Comparison of ENCODE assay signal across 7 mouse cellular contexts in the genomic region with DNA sequence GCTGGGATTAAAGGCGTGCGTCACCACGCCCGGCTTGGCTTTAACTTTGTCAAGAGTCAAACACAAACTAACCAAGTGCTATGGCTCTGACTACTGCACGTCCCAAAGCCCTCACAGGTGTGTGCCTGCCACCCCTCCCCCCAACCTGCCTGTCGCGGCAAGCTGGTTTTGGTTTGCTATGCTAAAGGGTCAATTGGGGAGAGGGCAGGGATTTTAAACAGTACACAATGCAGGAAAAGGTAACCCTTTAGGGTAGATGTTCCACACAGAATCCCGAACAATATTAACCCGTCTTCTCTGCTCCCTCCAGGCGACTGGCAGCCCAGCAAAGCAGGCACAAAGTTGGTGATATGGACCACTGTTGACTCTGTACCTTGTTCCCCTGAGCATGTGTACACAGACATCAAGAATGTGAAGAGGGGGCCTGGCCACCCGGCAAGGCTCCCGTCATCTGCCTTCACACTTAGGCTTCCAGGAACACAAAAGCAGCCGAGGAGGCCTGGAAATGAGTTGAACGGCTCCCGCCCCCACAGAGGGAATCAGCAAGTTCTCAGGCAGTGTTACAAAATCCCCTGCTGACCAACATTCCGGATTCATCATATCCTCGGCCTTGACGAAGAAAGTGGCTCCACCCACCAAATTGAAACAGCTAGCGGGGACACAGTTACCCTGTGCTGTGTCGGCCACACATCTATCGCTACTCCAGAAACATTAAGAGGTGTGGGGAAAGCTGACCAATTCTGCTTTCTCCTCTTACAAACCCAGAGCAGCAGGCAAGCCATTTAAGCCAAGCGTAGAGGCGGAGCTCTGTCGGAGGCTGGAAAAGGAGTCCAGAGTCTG. TPM values are rescaled to one million over a fixed set of nuclear protein-coding genes. Genes with fewer than 3 reads are reported as not detected.
DNase-seq lines count a peak whose midpoint lies in the region; ATAC-seq and TF ChIP-seq lines count a peak whose summit lies in the region.

No protein-coding gene starts in this region.

- H3K4me1 ChIP-seq in CH12.LX (ENCODE audit: control insufficient read depth in 1 of 2, insufficient read depth in 2 of 2): peaks cover 16 to 31% of the 10 kb centered on the region in 2 experiments
- peaks cover 28% of the 10 kb centered on the region for H3K4me1 ChIP-seq in forebrain, embryonic 12.5 days
- H3K4me1 ChIP-seq in hindbrain, embryonic 11.5 days (replicated peaks; ENCODE audit: control insufficient read depth, insufficient read depth, low read length): peaks cover 6% of the 10 kb centered on the region
- H3K4me1 ChIP-seq in limb, embryonic 14.5 days (ENCODE audit: control insufficient read depth, insufficient read depth, low read length): peaks cover 20% of the 10 kb centered on the region
- peaks cover 17% of the 10 kb centered on the region for H3K4me1 ChIP-seq in midbrain, embryonic 16.5 days (ENCODE audit: control insufficient read depth, insufficient read depth, low read length)
- no peaks in the 10 kb centered on the region; the same call in 1 of the 2 replicates for H3K4me1 ChIP-seq in cerebellum, adult 2 months (ENCODE audit: control insufficient read depth, insufficient read depth, low read length)

- H3K4me3 ChIP-seq in CH12.LX (replicated peaks in 1 of 3; ENCODE audit: low read depth in 2 of 3, low read length in 2 of 3, poor library complexity in 1 of 3): peak overlapping the region; percentile 68 to 80 (median 71)
- peak overlapping the region; percentile 0; the same call in 1 of the 2 replicates for H3K4me3 ChIP-seq in forebrain, embryonic 12.5 days (replicated peaks)
- no peak overlapping the region for H3K4me3 ChIP-seq in hindbrain, embryonic 11.5 days (ENCODE audit: low read depth, low read length)
- peak overlapping the region; percentile 53 for H3K4me3 ChIP-seq in limb, embryonic 14.5 days (replicated peaks; ENCODE audit: low read length)
- peak overlapping the region; percentile 4; the same call in 1 of the 2 replicates for H3K4me3 ChIP-seq in midbrain, embryonic 16.5 days (ENCODE audit: low read depth, low read length)
- H3K4me3 ChIP-seq in cerebellum, adult 2 months (replicated peaks; ENCODE audit: insufficient read depth, low read depth, low read length): no peak overlapping the region

- in situ Hi-C loops in CH12.LX (cut with MboI; ENCODE audit: low pct_ligation_motif_present, low pct_unique_long_range_greater_than_20kb, low sequenced_read_pairs): no loop called here

- peaks cover 29% of the 10 kb centered on the region for H3K27me3 ChIP-seq in CH12.LX (replicated peaks)
- H3K27me3 ChIP-seq in forebrain, embryonic 12.5 days: peaks cover 94% of the 10 kb centered on the region
- peaks cover 56% of the 10 kb centered on the region for H3K27me3 ChIP-seq in hindbrain, embryonic 11.5 days (ENCODE audit: control insufficient read depth, insufficient read depth, low read length)
- peaks cover 41% of the 10 kb centered on the region for H3K27me3 ChIP-seq in limb, embryonic 14.5 days (ENCODE audit: control insufficient read depth, insufficient read depth, low read length)
- peaks cover 63% of the 10 kb centered on the region for H3K27me3 ChIP-seq in midbrain, embryonic 16.5 days (ENCODE audit: control insufficient read depth, insufficient read depth, low read depth, low read length)
- H3K27me3 ChIP-seq in cerebellum, adult 2 months (ENCODE audit: control insufficient read depth, insufficient read depth, low read length): peaks cover 2% of the 10 kb centered on the region; the same call in 1 of the 2 replicates

- DNase-seq in CH12.LX (ENCODE audit: extremely low read depth): no peak
- peak; percentile 51 for DNase-seq in ZHBTc4 (ENCODE audit: low read depth, low spot score)
- DNase-seq in hindbrain, embryonic 11.5 days (ENCODE audit: low spot score): peak; percentile 58
- DNase-seq in limb, embryonic 14.5 days (ENCODE audit: low spot score): peak; percentile 26
- no peak for DNase-seq in cerebellum, adult 2 months

- peak overlapping the region; percentile 89 for H3K4me2 ChIP-seq in CH12.LX (ENCODE audit: insufficient read depth, low read depth, poor library complexity, severe bottlenecking)
- H3K4me2 ChIP-seq in forebrain, embryonic 12.5 days: peak overlapping the region; percentile 88
- H3K4me2 ChIP-seq in hindbrain, embryonic 11.5 days (replicated peaks; ENCODE audit: low read depth, low read length): peak overlapping the region; percentile 28
- peak overlapping the region; percentile 100 for H3K4me2 ChIP-seq in limb, embryonic 14.5 days (replicated peaks; ENCODE audit: low read depth, low read length, severe bottlenecking)
- H3K4me2 ChIP-seq in midbrain, embryonic 16.5 days (ENCODE audit: low read length): peak overlapping the region; percentile 23

- H3K9ac ChIP-seq in CH12.LX (ENCODE audit: insufficient read depth, low read depth): peak overlapping the region; percentile 76; the same call in 1 of the 2 replicates
- no peak overlapping the region for H3K9ac ChIP-seq in forebrain, embryonic 12.5 days
- H3K9ac ChIP-seq in hindbrain, embryonic 11.5 days (ENCODE audit: low read depth, low read length): no peak overlapping the region
- no peak overlapping the region for H3K9ac ChIP-seq in limb, embryonic 14.5 days (ENCODE audit: low read depth, low read length, severe bottlenecking)
- H3K9ac ChIP-seq in midbrain, embryonic 16.5 days (ENCODE audit: low read depth, low read length): peak overlapping the region; percentile 7; the same call in 1 of the 2 replicates

- TF ChIP-seq RAD21 in CH12.LX (IDR thresholded peaks at IDR 0.05; ENCODE audit: low read depth, low read length): no peak

- dilution Hi-C loops in CH12.LX (cut with MboI; ENCODE audit: extremely low pct_ligation_motif_present, extremely low pct_unique_long_range_greater_than_20kb, low sequenced_read_pairs): no loop called here

- peaks cover 0 to 10% of the 10 kb centered on the region in 2 experiments for H3K36me3 ChIP-seq in CH12.LX (replicated peaks in 1 of 2; ENCODE audit: control insufficient read depth in 1 of 2, insufficient read depth in 1 of 2, low read length in 1 of 2)
- no peaks in the 10 kb centered on the region for H3K36me3 ChIP-seq in forebrain, embryonic 12.5 days (replicated peaks)
- no peaks in the 10 kb centered on the region for H3K36me3 ChIP-seq in hindbrain, embryonic 11.5 days (ENCODE audit: control insufficient read depth, insufficient read depth, low read length)
- no peaks in the 10 kb centered on the region for H3K36me3 ChIP-seq in limb, embryonic 14.5 days (ENCODE audit: control insufficient read depth, insufficient read depth, low read length)
- no peaks in the 10 kb centered on the region for H3K36me3 ChIP-seq in midbrain, embryonic 16.5 days (ENCODE audit: control insufficient read depth, insufficient read depth, low read length)

- no peaks in the 10 kb centered on the region for H3K9me3 ChIP-seq in CH12.LX (replicated peaks; ENCODE audit: low read length)
- H3K9me3 ChIP-seq in forebrain, embryonic 12.5 days: no peaks in the 10 kb centered on the region
- no peaks in the 10 kb centered on the region for H3K9me3 ChIP-seq in hindbrain, embryonic 11.5 days (ENCODE audit: control insufficient read depth, low read length)
- H3K9me3 ChIP-seq in limb, embryonic 14.5 days (ENCODE audit: control insufficient read depth, low read length): no peaks in the 10 kb centered on the region
- H3K9me3 ChIP-seq in midbrain, embryonic 16.5 days (replicated peaks; ENCODE audit: control insufficient read depth, low read length, poor library complexity, severe bottlenecking): no peaks in the 10 kb centered on the region

- no peak for TF ChIP-seq EP300 in CH12.LX (IDR thresholded peaks at IDR 0.05; ENCODE audit: low read length)

- peak overlapping the region; percentile 15; the same call in 1 of the 2 replicates for H3K27ac ChIP-seq in CH12.LX (ENCODE audit: insufficient read depth, low read depth)
- H3K27ac ChIP-seq in forebrain, embryonic 12.5 days: no peak overlapping the region
- H3K27ac ChIP-seq in hindbrain, embryonic 11.5 days (ENCODE audit: low read depth, low read length): no peak overlapping the region
- no peak overlapping the region for H3K27ac ChIP-seq in limb, embryonic 14.5 days (replicated peaks; ENCODE audit: low read depth, low read length)
- H3K27ac ChIP-seq in midbrain, embryonic 16.5 days (ENCODE audit: low read length): no peak overlapping the region
- no peak overlapping the region for H3K27ac ChIP-seq in cerebellum, adult 2 months (ENCODE audit: insufficient read depth, low read length)

- no peak for TF ChIP-seq POLR2A in CH12.LX (IDR thresholded peaks at IDR 0.05; ENCODE audit: low read depth, low read length)
- no peak for TF ChIP-seq POLR2A in limb, embryonic 14.5 days (IDR thresholded peaks at IDR 0.05; ENCODE audit: borderline replicate concordance, extremely low read depth, insufficient read depth, insufficient read length)
- TF ChIP-seq POLR2A in cerebellum, adult 2 months (IDR thresholded peaks at IDR 0.05; ENCODE audit: borderline replicate concordance, insufficient read depth, low read length): no peak

- peaks cover 15% of the 10 kb centered on the region; the same call in 1 of the 2 replicates for H3K79me2 ChIP-seq in CH12.LX (replicated peaks; ENCODE audit: control insufficient read depth, extremely low read depth, insufficient read depth, poor library complexity, severe bottlenecking)

- no peak for TF ChIP-seq CTCF in CH12.LX (conservative IDR thresholded peaks at IDR 0.05 in 1 of 2, IDR thresholded peaks at IDR 0.05 in 1 of 2; ENCODE audit: low read depth in 2 of 2, low read length in 2 of 2)
- TF ChIP-seq CTCF in cerebellum, adult 2 months (IDR thresholded peaks at IDR 0.05; ENCODE audit: borderline replicate concordance, insufficient read depth, low read depth, low read length): no peak

- WGBS in forebrain, embryonic 12.5 days: 7% methylated on average over 24 of the region's 24 CpGs
- WGBS in hindbrain, embryonic 11.5 days: 4% methylated on average over 24 of the region's 24 CpGs
- WGBS in limb, embryonic 14.5 days: 8% methylated on average over 24 of the region's 24 CpGs
- WGBS in midbrain, embryonic 16.5 days: 9% methylated on average over 24 of the region's 24 CpGs
- WGBS in cerebellum, adult 2 months: 20% methylated on average over 24 of the region's 24 CpGs

- no peak for ATAC-seq in forebrain, embryonic 12.5 days (ENCODE audit: low FRiP score)
- no peak for ATAC-seq in hindbrain, embryonic 11.5 days (ENCODE audit: low FRiP score)
- ATAC-seq in limb, embryonic 14.5 days (ENCODE audit: low FRiP score, low read depth): peak; percentile 31; the same call in 1 of the 2 replicates
- no peak for ATAC-seq in midbrain, embryonic 16.5 days

RNA-seq across cellular contexts. Expression of a gene that starts 2.0 kb away (rescaled TPM):
- total RNA-seq in CH12.LX (2012; rRNA removed) (18.2 and 23.2 TPM in 2 replicates), CH12.LX (2014; rRNA removed) (19.0 and 22.8 TPM in 2 replicates)
- 12.8 and 17.2 TPM in 2 replicates for polyA plus RNA-seq in CH12.LX (2012; ENCODE audit: insufficient read length, low read depth)
- 0.36 and 0.74 TPM in 2 replicates for polyA plus RNA-seq in forebrain, embryonic 12.5 days (2016; fragmentation: Nextera tagmentation; extraction: Ambion mirVana)
- polyA plus RNA-seq in hindbrain, embryonic 11.5 days (2014; fragmentation: Nextera tagmentation; extraction: Ambion mirVana): 0.83 and 1.3 TPM in 2 replicates
- polyA plus RNA-seq in limb, embryonic 14.5 days (2012; rRNA removed): 1.6 and 1.8 TPM in 2 replicates
- polyA plus RNA-seq in limb, embryonic 14.5 days (2014; fragmentation: Nextera tagmentation; extraction: Ambion mirVana): 1.7 and 2.1 TPM in 2 replicates
- 0.53 and 0.77 TPM in 2 replicates for polyA plus RNA-seq in midbrain, embryonic 16.5 days (2015; fragmentation: Nextera tagmentation; extraction: Ambion mirVana)
- 0.62 and 1.1 TPM in 2 replicates for polyA plus RNA-seq in cerebellum, adult 2 months (2012; rRNA removed)

RNA-seq across cellular contexts. Expression of a gene that starts 20.7 kb away (rescaled TPM):
- total RNA-seq in CH12.LX (2012; rRNA removed): 57.1 and 59.8 TPM in 2 replicates
- total RNA-seq in CH12.LX (2014; rRNA removed): 39.7 and 40.4 TPM in 2 replicates
- polyA plus RNA-seq in CH12.LX (2012; ENCODE audit: insufficient read length, low read depth): 50.1 and 52.8 TPM in 2 replicates
- 119 and 127 TPM in 2 replicates for polyA plus RNA-seq in forebrain, embryonic 12.5 days (2016; fragmentation: Nextera tagmentation; extraction: Ambion mirVana)
- polyA plus RNA-seq in hindbrain, embryonic 11.5 days (2014; fragmentation: Nextera tagmentation; extraction: Ambion mirVana): 105 and 108 TPM in 2 replicates
- 117 and 129 TPM in 2 replicates for polyA plus RNA-seq in limb, embryonic 14.5 days (2012; rRNA removed)
- 112 and 118 TPM in 2 replicates for polyA plus RNA-seq in limb, embryonic 14.5 days (2014; fragmentation: Nextera tagmentation; extraction: Ambion mirVana)
- polyA plus RNA-seq in midbrain, embryonic 16.5 days (2015; fragmentation: Nextera tagmentation; extraction: Ambion mirVana): 129 and 132 TPM in 2 replicates
- 105 and 114 TPM in 2 replicates for polyA plus RNA-seq in cerebellum, adult 2 months (2012; rRNA removed)

Comparison
In these comparisons a context has a peak if more than half of its experiments do, and no peak if none do; other contexts are left out.
1. DNase-seq: peak in ZHBTc4 (single experiment), hindbrain, embryonic 11.5 days (single experiment) and limb, embryonic 14.5 days (single experiment); none in CH12.LX (single experiment) and cerebellum, adult 2 months (0 of 2).
2. H3K4me2 ChIP-seq: peak in every context shown above with its lines; median percentile 100 in limb, embryonic 14.5 days; 89 in CH12.LX; 88 in forebrain, embryonic 12.5 days; 28 in hindbrain, embryonic 11.5 days; 23 in midbrain, embryonic 16.5 days.
3. H3K4me3 ChIP-seq: peak in CH12.LX (3 of 3), forebrain, embryonic 12.5 days (single experiment), limb, embryonic 14.5 days (single experiment) and midbrain, embryonic 16.5 days (single experiment); none in hindbrain, embryonic 11.5 days (single experiment) and cerebellum, adult 2 months (single experiment).
4. H3K9ac ChIP-seq: peak in CH12.LX (single experiment) and midbrain, embryonic 16.5 days (single experiment); none in forebrain, embryonic 12.5 days (single experiment), hindbrain, embryonic 11.5 days (single experiment) and limb, embryonic 14.5 days (single experiment).